Mouse (Mus musculus): ENCODE measurements around the gene Lekr1. TPM values are rescaled to one million over a fixed set of nuclear protein-coding genes. Genes with fewer than 3 reads are reported as not detected.

Gene Lekr1
- polyA plus RNA-seq (2014; fragmentation: Nextera tagmentation; extraction: Ambion mirVana), result 6.2 and 6.9 TPM in 2 replicates

GRCm38 (mm10) chr3:65665977-65666766, at the start of gene Lekr1:
Gene Lekr1 (plus strand): TSS chr3:65666228.
- H3K9me3 ChIP-seq (ENCODE audit: control insufficient read depth, low read length), result no peaks in the 10 kb centered on the region
- H3K4me3 ChIP-seq (ENCODE audit: low read depth, low read length), result peak within 1 kb of the TSS; percentile 69
- peak within 1 kb of the TSS; percentile 46; the same call in 1 of the 2 replicates for H3K27ac ChIP-seq (ENCODE audit: low read depth, low read length)
- H3K36me3 ChIP-seq (ENCODE audit: control insufficient read depth, insufficient read depth, low read length), result no peaks in the 10 kb centered on the region
- H3K4me2 ChIP-seq (ENCODE audit: low read depth), result peak within 1 kb of the TSS; percentile 74
- 3% methylated on average over 62 of the region's 73 CpGs for WGBS
- H3K27me3 ChIP-seq (ENCODE audit: control insufficient read depth, insufficient read depth, low read length), result no peaks in the 10 kb centered on the region
- H3K9ac ChIP-seq (ENCODE audit: low read length), result peak within 1 kb of the TSS; percentile 78
- no peaks in the 10 kb centered on the region; the same call in none of the 2 replicates for H3K4me1 ChIP-seq (ENCODE audit: control insufficient read depth, insufficient read depth, low read length)
- DNase-seq (ENCODE audit: low spot score), result peak; percentile 92
- ATAC-seq (ENCODE audit: insufficient read depth, low FRiP score, low TSS enrichment), result peak; percentile 95

- Histone ChIP-seq H3K4me1 (ENCODE audit: control insufficient read depth, insufficient read depth, low read length) (no peaks in the 10 kb centered on the region), H3K27ac (ENCODE audit: low read depth, low read length) (no peak overlapping the region), H3K36me3 (ENCODE audit: control insufficient read depth, insufficient read depth, low read length) (no peaks in the 10 kb centered on the region), H3K9ac (ENCODE audit: low read length) (no peak overlapping the region), H3K4me3 (ENCODE audit: low read depth, low read length) (no peak overlapping the region), H3K4me2 (ENCODE audit: low read depth) (no peak overlapping the region), H3K27me3 (ENCODE audit: control insufficient read depth, insufficient read depth, low read length) (no peaks in the 10 kb centered on the region), H3K9me3 (ENCODE audit: control insufficient read depth, low read length) (no peaks in the 10 kb centered on the region)
- WGBS, result 81% methylated on average over 5 of the region's 5 CpGs
- ATAC-seq (ENCODE audit: insufficient read depth, low FRiP score, low TSS enrichment) (no peak), DNase-seq (ENCODE audit: low spot score) (no peak)
Observed at GRCm38 (mm10) chr3:65617507-65617906, 48.5 kb upstream of the Lekr1 start.

- H3K27me3 ChIP-seq (ENCODE audit: control insufficient read depth, insufficient read depth, low read length), result no peaks in the 10 kb centered on the region
- H3K9ac ChIP-seq (ENCODE audit: low read length), result no peak overlapping the region
- DNase-seq (ENCODE audit: low spot score) (no peak), ATAC-seq (ENCODE audit: insufficient read depth, low FRiP score, low TSS enrichment) (no peak)
- no peak overlapping the region for H3K4me2 ChIP-seq (ENCODE audit: low read depth)
- H3K27ac ChIP-seq (ENCODE audit: low read depth, low read length), result no peak overlapping the region
- no peaks in the 10 kb centered on the region for H3K9me3 ChIP-seq (ENCODE audit: control insufficient read depth, low read length)
- 91% methylated on average over 4 of the region's 4 CpGs for WGBS
- no peaks in the 10 kb centered on the region for H3K36me3 ChIP-seq (ENCODE audit: control insufficient read depth, insufficient read depth, low read length)
- H3K4me1 ChIP-seq (ENCODE audit: control insufficient read depth, insufficient read depth, low read length), result no peaks in the 10 kb centered on the region
- H3K4me3 ChIP-seq (ENCODE audit: low read depth, low read length), result no peak overlapping the region
Observed at GRCm38 (mm10) chr3:65619340-65619739, 46.7 kb upstream of the Lekr1 start.

GRCm38 (mm10) chr3:65623057-65623456, 43.0 kb upstream of the Lekr1 start:
- Histone ChIP-seq H3K27ac (ENCODE audit: low read depth, low read length) (no peak overlapping the region), H3K27me3 (ENCODE audit: control insufficient read depth, insufficient read depth, low read length) (no peaks in the 10 kb centered on the region), H3K4me1 (ENCODE audit: control insufficient read depth, insufficient read depth, low read length) (no peaks in the 10 kb centered on the region), H3K4me2 (ENCODE audit: low read depth) (no peak overlapping the region), H3K9me3 (ENCODE audit: control insufficient read depth, low read length) (no peaks in the 10 kb centered on the region), H3K9ac (ENCODE audit: low read length) (no peak overlapping the region), H3K36me3 (ENCODE audit: control insufficient read depth, insufficient read depth, low read length) (no peaks in the 10 kb centered on the region), H3K4me3 (ENCODE audit: low read depth, low read length) (no peak overlapping the region)
- DNase-seq (ENCODE audit: low spot score), result no peak
- WGBS, result 96% methylated on average over 6 of the region's 6 CpGs
- ATAC-seq (ENCODE audit: insufficient read depth, low FRiP score, low TSS enrichment), result no peak

- no peak overlapping the region for H3K4me2 ChIP-seq (ENCODE audit: low read depth)
- H3K36me3 ChIP-seq (ENCODE audit: control insufficient read depth, insufficient read depth, low read length), result no peaks in the 10 kb centered on the region
- no peaks in the 10 kb centered on the region for H3K27me3 ChIP-seq (ENCODE audit: control insufficient read depth, insufficient read depth, low read length)
- H3K4me3 ChIP-seq (ENCODE audit: low read depth, low read length), result no peak overlapping the region
- H3K9me3 ChIP-seq (ENCODE audit: control insufficient read depth, low read length), result no peaks in the 10 kb centered on the region
- no peaks in the 10 kb centered on the region for H3K4me1 ChIP-seq (ENCODE audit: control insufficient read depth, insufficient read depth, low read length)
- no peak for DNase-seq (ENCODE audit: low spot score)
- WGBS, result 83% methylated on average over 8 of the region's 8 CpGs
- no peak overlapping the region for H3K27ac ChIP-seq (ENCODE audit: low read depth, low read length)
- no peak overlapping the region for H3K9ac ChIP-seq (ENCODE audit: low read length)
- ATAC-seq (ENCODE audit: insufficient read depth, low FRiP score, low TSS enrichment), result no peak
Observed at GRCm38 (mm10) chr3:65625496-65626289, 40.3 kb upstream of the Lekr1 start.

- H3K4me2 ChIP-seq (ENCODE audit: low read depth), result no peak overlapping the region
- ATAC-seq (ENCODE audit: insufficient read depth, low FRiP score, low TSS enrichment), result no peak
- WGBS, result 78% methylated on average over 7 of the region's 7 CpGs
Observed at GRCm38 (mm10) chr3:65626290-65626914, 39.6 kb upstream of the Lekr1 start.

GRCm38 (mm10) chr3:65627021-65627706, 38.9 kb upstream of the Lekr1 start:
- Histone ChIP-seq H3K4me3 (ENCODE audit: low read depth, low read length) (no peak overlapping the region), H3K27ac (ENCODE audit: low read depth, low read length) (no peak overlapping the region), H3K36me3 (ENCODE audit: control insufficient read depth, insufficient read depth, low read length) (no peaks in the 10 kb centered on the region), H3K9ac (ENCODE audit: low read length) (no peak overlapping the region), H3K9me3 (ENCODE audit: control insufficient read depth, low read length) (no peaks in the 10 kb centered on the region), H3K4me2 (ENCODE audit: low read depth) (no peak overlapping the region), H3K4me1 (ENCODE audit: control insufficient read depth, insufficient read depth, low read length) (no peaks in the 10 kb centered on the region), H3K27me3 (ENCODE audit: control insufficient read depth, insufficient read depth, low read length) (no peaks in the 10 kb centered on the region)
- WGBS, result 65% methylated on average over 6 of the region's 6 CpGs
- peak; percentile 18 for DNase-seq (ENCODE audit: low spot score)
- ATAC-seq (ENCODE audit: insufficient read depth, low FRiP score, low TSS enrichment), result peak; percentile 67; the same call in 1 of the 2 replicates

More at GRCm38 (mm10) chr3:65626290-65626914, 39.6 kb upstream of the Lekr1 start:
- Histone ChIP-seq H3K27me3 (ENCODE audit: control insufficient read depth, insufficient read depth, low read length) (no peaks in the 10 kb centered on the region), H3K4me1 (ENCODE audit: control insufficient read depth, insufficient read depth, low read length) (no peaks in the 10 kb centered on the region), H3K9me3 (ENCODE audit: control insufficient read depth, low read length) (no peaks in the 10 kb centered on the region), H3K9ac (ENCODE audit: low read length) (no peak overlapping the region), H3K36me3 (ENCODE audit: control insufficient read depth, insufficient read depth, low read length) (no peaks in the 10 kb centered on the region), H3K27ac (ENCODE audit: low read depth, low read length) (no peak overlapping the region), H3K4me3 (ENCODE audit: low read depth, low read length) (no peak overlapping the region)
- no peak for DNase-seq (ENCODE audit: low spot score)

GRCm38 (mm10) chr3:65627707-65628028, 38.4 kb upstream of the Lekr1 start:
- no peak overlapping the region for H3K27ac ChIP-seq (ENCODE audit: low read depth, low read length)
- ATAC-seq (ENCODE audit: insufficient read depth, low FRiP score, low TSS enrichment), result no peak

More at GRCm38 (mm10) chr3:65627707-65628028, 38.4 kb upstream of the Lekr1 start:
- no peak for DNase-seq (ENCODE audit: low spot score)
- H3K4me1 ChIP-seq (ENCODE audit: control insufficient read depth, insufficient read depth, low read length), result no peaks in the 10 kb centered on the region
- no peak overlapping the region for H3K9ac ChIP-seq (ENCODE audit: low read length)
- no peak overlapping the region for H3K4me3 ChIP-seq (ENCODE audit: low read depth, low read length)
- no peaks in the 10 kb centered on the region for H3K27me3 ChIP-seq (ENCODE audit: control insufficient read depth, insufficient read depth, low read length)
- 91% methylated on average over 2 of the region's 2 CpGs for WGBS
- H3K36me3 ChIP-seq (ENCODE audit: control insufficient read depth, insufficient read depth, low read length), result no peaks in the 10 kb centered on the region
- no peaks in the 10 kb centered on the region for H3K9me3 ChIP-seq (ENCODE audit: control insufficient read depth, low read length)
- no peak overlapping the region for H3K4me2 ChIP-seq (ENCODE audit: low read depth)
